Mouse (Mus musculus): ENCODE measurements around the gene Ckm. TPM values are rescaled to one million over a fixed set of nuclear protein-coding genes. Genes with fewer than 3 reads are reported as not detected.

Gene Ckm
- total RNA-seq, 2 experiments from 2014 or later, result 0.36 to 0.86 TPM

GRCm38 (mm10) chr7:19424051-19424450, 19.5 kb downstream of the Ckm start:
- intact Hi-C loops (cut with DNase I), result no loop called here
- DNase-seq (ENCODE audit: low spot score in 2 of 2), result no peak

- DNase-seq (ENCODE audit: low spot score in 2 of 2), result peak in 1 of 2 experiments; percentile 40
- intact Hi-C loops (cut with DNase I), result no loop called here
Measured at GRCm38 (mm10) chr7:19426349-19426748, 21.8 kb downstream of the Ckm start.

- DNase-seq (ENCODE audit: low spot score in 2 of 2), result peak in 1 of 2 experiments; percentile 70
- intact Hi-C loops (cut with DNase I), result no loop called here
Measured at GRCm38 (mm10) chr7:19426888-19427287, 22.3 kb downstream of the Ckm start.

GRCm38 (mm10) chr7:19427999-19428650, 23.5 kb downstream of the Ckm start:
- no peak for DNase-seq (ENCODE audit: low spot score in 2 of 2)
- intact Hi-C loops (cut with DNase I), result no loop called here

DNA sequence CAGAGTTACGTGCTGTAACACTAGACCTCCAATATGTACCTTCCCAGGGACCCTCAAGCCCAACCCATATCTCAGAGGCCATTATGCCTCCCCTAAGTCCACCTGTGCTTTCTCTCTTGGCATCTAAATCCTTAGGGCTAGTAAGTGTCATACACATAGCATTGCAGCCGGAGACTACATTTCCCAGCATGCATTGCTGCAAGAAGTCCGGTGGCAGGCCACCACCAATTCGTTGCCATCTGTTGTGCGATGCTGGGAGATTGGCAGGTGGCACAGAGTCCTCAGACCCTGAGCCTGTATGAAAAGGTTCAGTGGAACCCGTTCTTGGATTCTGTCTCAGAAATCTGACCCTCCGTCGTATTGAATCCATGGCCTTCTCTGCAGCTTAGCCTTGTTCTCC, 25.1 kb downstream of the Ckm start:
- DNase-seq (ENCODE audit: low spot score in 2 of 2), result no peak
- intact Hi-C loops (cut with DNase I), result no loop called here

DNA sequence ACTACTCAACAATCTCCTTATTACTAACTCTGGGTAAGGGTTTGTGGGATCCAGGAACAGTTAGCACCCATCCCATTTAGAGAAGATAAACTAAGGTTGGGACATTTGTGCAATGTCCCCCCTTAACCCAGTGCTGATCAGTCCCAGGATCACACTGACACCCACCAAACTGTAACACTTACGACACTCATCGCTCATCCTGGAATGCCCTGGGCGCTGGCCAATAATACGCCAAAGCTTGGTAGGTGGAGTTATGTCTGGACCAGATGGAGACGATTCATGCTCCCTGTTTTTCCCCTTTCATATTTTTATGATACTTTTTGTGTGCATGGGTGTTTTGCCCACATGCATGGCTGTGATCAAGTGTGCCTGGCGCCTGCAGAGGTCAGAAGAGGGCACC, 25.8 kb downstream of the Ckm start:
- DNase-seq (ENCODE audit: low spot score in 2 of 2), result no peak
- intact Hi-C loops (cut with DNase I), result no loop called here

- no peak for DNase-seq (ENCODE audit: low spot score in 2 of 2)
Measured at GRCm38 (mm10) chr7:19432475-19432874, 27.9 kb downstream of the Ckm start.

DNA sequence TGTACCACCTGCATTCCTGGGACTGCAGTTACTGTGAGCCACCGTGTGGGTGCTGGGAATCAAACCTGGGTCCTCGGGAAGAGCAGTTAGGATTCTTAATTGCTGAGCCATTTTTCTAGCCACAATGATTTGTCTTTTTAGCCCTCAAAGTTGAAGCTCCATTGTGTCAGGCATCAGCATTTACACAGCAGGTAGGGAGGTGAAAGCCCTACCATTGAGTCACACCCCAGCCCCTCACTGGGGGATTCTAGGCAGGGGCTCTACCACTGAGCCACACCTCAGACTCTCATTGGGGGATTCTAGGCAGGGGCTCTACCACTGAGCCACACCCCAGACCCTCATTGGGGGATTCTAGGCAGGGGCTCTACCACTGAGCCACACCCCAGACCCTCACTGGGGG, 31.7 kb downstream of the Ckm start:
- intact Hi-C loops (cut with DNase I), result no loop called here
- no peak for DNase-seq (ENCODE audit: low spot score in 2 of 2)

More at GRCm38 (mm10) chr7:19432475-19432874, 27.9 kb downstream of the Ckm start:
- intact Hi-C loops (cut with DNase I), result no loop called here

DNA sequence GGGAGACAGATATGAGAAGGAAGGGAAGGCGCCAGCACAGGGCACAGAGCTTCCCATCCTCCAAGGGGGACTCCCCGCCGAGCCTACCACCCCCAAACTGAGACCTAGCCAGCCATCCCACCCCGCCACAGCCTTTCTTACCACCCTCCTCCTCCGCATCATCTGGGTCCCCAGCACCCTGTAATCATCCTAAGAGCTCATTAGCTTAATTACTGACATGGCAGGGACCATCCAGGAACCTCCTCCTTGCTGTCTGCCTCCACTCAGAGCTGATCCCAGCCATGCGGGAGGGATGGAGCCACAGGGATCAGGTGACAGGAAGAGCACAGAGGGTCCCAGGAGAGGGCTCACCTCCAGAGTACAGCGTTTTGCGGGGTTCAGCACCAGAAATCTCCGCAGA, 32.5 kb downstream of the Ckm start:
- DNase-seq (ENCODE audit: low spot score in 2 of 2), result no peak
- intact Hi-C loops (cut with DNase I), result no loop called here

GRCm38 (mm10) chr7:19441448-19442091, 37.0 kb downstream of the Ckm start:
- intact Hi-C loops (cut with DNase I), result no loop called here
- DNase-seq (ENCODE audit: low spot score in 2 of 2), result no peak

DNA sequence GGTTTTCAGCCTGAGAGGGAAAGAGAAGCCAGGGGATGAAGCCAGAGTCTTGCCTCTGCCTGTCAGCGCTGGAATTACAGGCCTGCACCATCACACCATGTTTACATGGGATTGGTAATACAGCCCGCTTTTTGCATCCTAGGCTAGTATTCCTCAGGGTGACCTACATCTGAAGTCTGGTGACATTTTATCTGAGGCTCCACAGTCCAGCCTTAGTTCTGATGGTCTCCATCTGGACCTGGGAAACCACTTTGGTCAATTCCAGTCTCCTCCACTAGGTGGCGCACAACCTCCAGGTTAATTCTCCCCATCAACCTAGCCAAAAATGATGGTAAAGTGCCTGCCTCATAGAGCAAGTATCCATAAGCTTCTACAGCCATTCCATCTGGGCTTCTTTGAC, 38.8 kb downstream of the Ckm start:
- intact Hi-C loops (cut with DNase I), result no loop called here
- DNase-seq (ENCODE audit: low spot score in 2 of 2), result peak; percentile 82 to 89

DNA sequence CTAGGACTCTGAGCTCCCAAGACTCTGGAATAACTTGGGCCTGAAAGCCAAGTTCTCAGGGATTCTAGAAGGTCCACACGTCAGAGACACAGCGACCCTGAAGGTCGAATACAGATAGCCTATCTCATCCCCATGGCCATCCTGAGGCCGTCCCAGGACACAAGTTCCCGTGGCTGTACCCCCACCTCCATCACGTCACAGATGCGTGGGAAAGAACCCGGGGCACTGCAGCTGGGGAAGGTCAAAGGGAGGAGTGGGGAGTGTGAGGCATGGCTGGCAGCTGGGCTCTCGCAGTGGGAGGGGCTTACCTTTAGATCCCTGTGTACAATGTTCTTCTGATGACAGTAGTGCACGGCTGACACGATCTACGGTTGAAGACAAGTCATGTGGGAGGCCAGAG, 40.2 kb downstream of the Ckm start:
- intact Hi-C loops (cut with DNase I), result no loop called here
- DNase-seq (ENCODE audit: low spot score in 2 of 2), result no peak

DNA sequence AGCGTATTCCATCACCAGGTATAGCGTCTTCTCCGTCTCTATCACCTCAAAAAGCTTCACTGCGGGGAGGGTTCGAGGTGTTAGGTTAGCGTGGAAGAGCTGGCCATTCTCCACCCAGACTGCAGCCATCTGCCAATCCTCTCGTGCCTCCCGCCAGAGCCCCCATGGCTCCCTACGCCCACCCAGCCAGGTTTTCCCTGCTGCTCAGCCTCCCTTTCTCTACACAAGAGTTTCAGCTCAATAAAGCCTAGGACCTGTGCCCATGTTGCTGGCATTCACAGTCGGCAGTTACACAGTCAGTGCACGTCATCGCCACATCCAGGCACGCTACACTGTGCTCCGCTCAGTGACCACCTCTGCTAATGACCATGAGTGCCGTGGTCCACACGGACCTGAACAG, 43.1 kb downstream of the Ckm start:
- DNase-seq (ENCODE audit: low spot score in 2 of 2), result peak in 1 of 2 experiments; percentile 48
- intact Hi-C loops (cut with DNase I), result no loop called here

DNA sequence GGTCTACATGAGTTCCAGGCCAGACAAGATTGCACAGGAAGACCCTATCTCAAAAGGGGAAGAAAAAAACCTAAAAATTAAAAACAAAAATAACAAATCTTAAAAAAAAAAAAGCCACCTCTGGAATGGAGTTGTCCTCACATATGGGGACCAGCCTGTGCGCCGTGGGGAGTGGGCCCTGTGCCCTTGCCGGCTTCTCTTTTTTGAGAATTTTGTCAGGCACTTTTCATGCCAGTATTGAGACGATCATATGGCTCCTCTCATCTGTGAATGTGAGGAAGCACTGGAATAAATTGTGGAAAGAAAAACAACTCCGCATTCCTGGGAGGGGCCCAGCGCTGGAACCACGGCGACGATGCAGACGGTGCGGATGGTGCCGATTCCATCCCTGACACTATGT, 44.6 kb downstream of the Ckm start:
- intact Hi-C loops (cut with DNase I), result no loop called here

GRCm38 (mm10) chr7:19455186-19455585, 50.6 kb downstream of the Ckm start:
- no peak for DNase-seq (ENCODE audit: low spot score in 2 of 2)
- intact Hi-C loops (cut with DNase I), result no loop called here

More for the DNA sequence above, 44.6 kb downstream of the Ckm start:
- DNase-seq (ENCODE audit: low spot score in 2 of 2), result no peak

DNA sequence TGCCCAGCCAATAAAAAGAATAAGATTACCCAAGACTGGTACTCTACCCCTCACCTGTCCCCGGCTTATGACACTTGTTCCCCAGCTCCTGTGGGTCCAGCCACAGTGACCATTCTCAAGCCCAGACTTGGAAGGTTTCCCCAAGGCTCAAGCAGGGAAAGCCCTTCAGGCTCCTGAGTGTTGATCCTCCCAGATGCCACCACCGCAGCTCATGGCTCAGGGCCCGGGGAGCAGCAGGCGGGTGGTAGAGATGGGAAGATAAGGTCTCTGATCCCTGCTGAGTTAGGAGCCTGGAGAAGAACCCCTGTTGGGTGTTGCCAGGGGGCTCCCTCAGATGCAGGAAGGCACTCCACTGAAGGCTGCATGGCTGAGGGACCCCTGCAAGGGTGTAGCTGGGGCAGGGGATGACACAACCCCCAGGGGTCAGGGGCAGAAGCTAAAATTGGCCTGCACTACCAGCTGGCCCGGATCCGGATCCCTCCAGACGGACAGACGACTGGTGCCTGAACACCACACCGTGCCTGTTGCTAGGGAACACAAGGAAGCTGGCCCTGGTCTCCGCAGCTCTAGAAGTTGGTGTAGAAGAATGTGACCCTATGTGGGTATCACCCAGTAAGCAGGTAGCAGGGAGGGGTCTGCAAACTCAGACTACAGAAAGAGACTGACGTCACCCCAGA, 51.4 kb downstream of the Ckm start:
- no peak for DNase-seq (ENCODE audit: low spot score in 2 of 2)
- intact Hi-C loops (cut with DNase I), result no loop called here

- DNase-seq (ENCODE audit: low spot score in 2 of 2), result no peak
- intact Hi-C loops (cut with DNase I), result no loop called here
Measured at GRCm38 (mm10) chr7:19456628-19457027, 52.1 kb downstream of the Ckm start.

GRCm38 (mm10) chr7:19457414-19458071, 53.0 kb downstream of the Ckm start:
- intact Hi-C loops (cut with DNase I), result no loop called here
- DNase-seq (ENCODE audit: low spot score in 2 of 2), result no peak

- intact Hi-C loops (cut with DNase I), result no loop called here
- DNase-seq (ENCODE audit: low spot score in 2 of 2), result peak; percentile 49 to 50
Measured at GRCm38 (mm10) chr7:19458072-19458486, 53.5 kb downstream of the Ckm start.

- DNase-seq (ENCODE audit: low spot score in 2 of 2), result peak; percentile 62 to 78
- intact Hi-C loops (cut with DNase I), result no loop called here
Measured at GRCm38 (mm10) chr7:19458591-19459111, 54.1 kb downstream of the Ckm start, which contains the start of gene Mark4. Gene Mark4, minus strand, starts transcription at chr7:19458821.

All from left cerebral cortex, postnatal 14 days (tissue).